Mouse (Mus musculus) CH12.LX (cell line): ENCODE data around the gene Jag2. TPM values are rescaled to one million over a fixed set of nuclear protein-coding genes. Genes with fewer than 3 reads are reported as not detected.
A peak's percentile ranks its signal among the peaks of the same experiment; 100 is the strongest.

Experiments
- DNase-seq: peaks from one replicate; pipeline ENCODE4 v3.0.0-alpha.2; 2013; ENCODE audit errors: extremely low read depth
- H3K27ac ChIP-seq: 2 replicates; pipeline ENCODE4 v1.5.1; 2012; ENCODE audit warnings: low read depth, mild to moderate bottlenecking, control low read depth, moderate library complexity; ENCODE audit not compliant: insufficient read depth
- H3K27me3 ChIP-seq: replicated peaks from 2 replicates; pipeline ENCODE3; 2012; ENCODE audit warnings: inconsistent platforms
- H3K36me3 ChIP-seq, 2 experiments: replicated peaks in 1 of 2; 2 replicates each; pipeline versions ENCODE3 to v1.6.1; 2012; ENCODE audit warnings: inconsistent platforms in 1 of 2, low read length in 1 of 2, mild to moderate bottlenecking in 1 of 2, mixed read lengths in 1 of 2, moderate library complexity in 1 of 2; ENCODE audit not compliant: control insufficient read depth in 1 of 2, insufficient read depth in 1 of 2
- H3K4me1 ChIP-seq, 2 experiments: 2 replicates each; pipeline ENCODE4 v1.6.1; 2012; ENCODE audit warnings: inconsistent platforms in 1 of 2, moderate library complexity in 1 of 2; ENCODE audit not compliant: insufficient read depth in 2 of 2, control insufficient read depth in 1 of 2
- H3K4me2 ChIP-seq: 2 replicates; pipeline ENCODE4 v1.6.1; 2012; ENCODE audit warnings: low read depth, mild to moderate bottlenecking, control low read depth; ENCODE audit not compliant: poor library complexity, insufficient read depth, severe bottlenecking
- H3K4me3 ChIP-seq, 3 experiments: fragments of 150-350 bp in 1 of 3; sonication (generic) in 1 of 3; replicated peaks in 1 of 3; 2 replicates each; pipeline versions ENCODE3 to v1.5.1; 2011 to 2012; ENCODE audit warnings: low read depth in 2 of 3, low read length in 2 of 3, mild to moderate bottlenecking in 2 of 3, moderate library complexity in 2 of 3, control low read depth in 1 of 3, improper control_type of control experiment in 1 of 3, inconsistent platforms in 1 of 3, mixed read lengths in 1 of 3; ENCODE audit not compliant: poor library complexity in 1 of 3
- H3K79me2 ChIP-seq: replicated peaks from 2 replicates; pipeline ENCODE4 v1.6.1; 2012; ENCODE audit warnings: mild to moderate bottlenecking, moderate library complexity; ENCODE audit not compliant: control insufficient read depth, poor library complexity, insufficient read depth, severe bottlenecking; ENCODE audit errors: extremely low read depth
- H3K9ac ChIP-seq: 2 replicates; pipeline ENCODE4 v1.6.1; 2012; ENCODE audit warnings: low read depth, mild to moderate bottlenecking, control low read depth, moderate library complexity; ENCODE audit not compliant: insufficient read depth
- H3K9me3 ChIP-seq: replicated peaks from 2 replicates; pipeline ENCODE3; 2012; ENCODE audit warnings: low read length, inconsistent platforms, mixed read lengths
- BHLHE40 ChIP-seq: IDR thresholded peaks from 2 replicates; pipeline ENCODE4 v1.6.1; 2011; ENCODE audit warnings: mild to moderate bottlenecking, low read depth, low read length, improper control_type of control experiment
- CHD2 ChIP-seq: IDR thresholded peaks from 2 replicates; pipeline ENCODE4 v1.6.1; 2011; ENCODE audit warnings: low read length, improper control_type of control experiment
- CTCF ChIP-seq, 2 experiments: IDR thresholded peaks in 1 of 2; conservative IDR thresholded peaks in 1 of 2; 2 replicates each; pipeline ENCODE4 v1.5.1; 2011 to 2012; ENCODE audit warnings: low read depth in 2 of 2, low read length in 2 of 2, improper control_type of control experiment in 1 of 2, inconsistent platforms in 1 of 2, mild to moderate bottlenecking in 1 of 2, moderate library complexity in 1 of 2
- IRF4 ChIP-seq: IDR thresholded peaks from 2 replicates; pipeline ENCODE4 v1.6.1; 2014; ENCODE audit warnings: low read depth, mild to moderate bottlenecking, inconsistent platforms, low read length, improper control_type of control experiment
- JUN ChIP-seq: IDR thresholded peaks from 2 replicates; pipeline ENCODE4 v1.6.1; 2011; ENCODE audit warnings: low read depth, mild to moderate bottlenecking, low read length, improper control_type of control experiment, moderate library complexity; ENCODE audit not compliant: insufficient read depth
- MAFK ChIP-seq: IDR thresholded peaks from 2 replicates; pipeline ENCODE4 v1.6.1; 2011; ENCODE audit warnings: low read length, improper control_type of control experiment; ENCODE audit not compliant: insufficient replicate concordance
- MAX ChIP-seq: IDR thresholded peaks from 2 replicates; pipeline ENCODE4 v1.6.1; 2011; ENCODE audit warnings: low read length, improper control_type of control experiment
- MEF2A ChIP-seq: IDR thresholded peaks from 2 replicates; pipeline ENCODE4 v1.6.1; 2014; ENCODE audit warnings: low read depth, mild to moderate bottlenecking, inconsistent platforms, low read length, improper control_type of control experiment, borderline replicate concordance
- MXI1 ChIP-seq: IDR thresholded peaks from 2 replicates; pipeline ENCODE4 v1.6.1; 2011; ENCODE audit warnings: mild to moderate bottlenecking, low read depth, low read length, improper control_type of control experiment
- MYC ChIP-seq: IDR thresholded peaks from 2 replicates; pipeline ENCODE4 v1.6.1; 2011; ENCODE audit warnings: low read depth, mild to moderate bottlenecking, improper control_type of control experiment, low read length
- NELFE ChIP-seq: IDR thresholded peaks from 2 replicates; pipeline ENCODE4 v1.6.1; 2011; ENCODE audit warnings: low read depth, low read length, improper control_type of control experiment
- NRF1 ChIP-seq: IDR thresholded peaks from 2 replicates; pipeline ENCODE4 v1.6.1; 2014; ENCODE audit warnings: low read depth, mild to moderate bottlenecking, inconsistent platforms, low read length, improper control_type of control experiment, moderate library complexity
- PAX5 ChIP-seq: IDR thresholded peaks from 2 replicates; pipeline ENCODE4 v1.6.1; 2012; ENCODE audit warnings: low read length, inconsistent platforms, mixed read lengths
- POLR2AphosphoS2 ChIP-seq: IDR thresholded peaks from 2 replicates; pipeline ENCODE4 v1.6.1; 2011; ENCODE audit warnings: low read depth, low read length, improper control_type of control experiment
- RAD21 ChIP-seq: IDR thresholded peaks from 2 replicates; pipeline ENCODE4 v1.6.1; 2011; ENCODE audit warnings: low read depth, mild to moderate bottlenecking, low read length, improper control_type of control experiment, moderate library complexity
- RCOR1 ChIP-seq: conservative IDR thresholded peaks from 2 replicates; pipeline ENCODE4 v1.6.1; 2012; ENCODE audit warnings: low read depth, mild to moderate bottlenecking, inconsistent platforms, low read length, improper control_type of control experiment
- SMC3 ChIP-seq: IDR thresholded peaks from 2 replicates; pipeline ENCODE4 v1.6.1; 2011; ENCODE audit warnings: low read depth, low read length, improper control_type of control experiment
- TBP ChIP-seq: conservative IDR thresholded peaks from 2 replicates; pipeline ENCODE4 v1.6.1; 2011; ENCODE audit warnings: low read depth, low read length, improper control_type of control experiment
- TCF12 ChIP-seq: IDR thresholded peaks from 2 replicates; pipeline ENCODE4 v1.6.1; 2014; ENCODE audit warnings: low read depth, mild to moderate bottlenecking, inconsistent platforms, low read length, improper control_type of control experiment
- UBTF ChIP-seq: IDR thresholded peaks from 2 replicates; pipeline ENCODE4 v1.6.1; 2012; ENCODE audit warnings: low read depth, mild to moderate bottlenecking, inconsistent platforms, low read length, improper control_type of control experiment, moderate library complexity
- USF1 ChIP-seq: IDR thresholded peaks from 2 replicates; pipeline ENCODE4 v1.6.1; 2014; ENCODE audit warnings: low read depth, mild to moderate bottlenecking, inconsistent platforms, low read length, improper control_type of control experiment
- USF2 ChIP-seq: conservative IDR thresholded peaks from 2 replicates; pipeline ENCODE4 v1.6.1; 2011; ENCODE audit warnings: low read depth, low read length, improper control_type of control experiment
- ZC3H11A ChIP-seq: IDR thresholded peaks from 2 replicates; pipeline ENCODE4 v1.6.1; 2012; ENCODE audit warnings: low read depth, mild to moderate bottlenecking, inconsistent platforms, low read length, improper control_type of control experiment
- ZKSCAN1 ChIP-seq: IDR thresholded peaks from 2 replicates; pipeline ENCODE4 v1.6.1; 2012; ENCODE audit warnings: low read depth, inconsistent platforms, low read length, improper control_type of control experiment, borderline replicate concordance
- dilution Hi-C: fragments of 300-500 bp; cut with MboI; formaldehyde crosslinking; loops from 2 replicates; pipeline ENCODE4 v1.14.3; 2020; ENCODE audit warnings: low sequenced_read_pairs; ENCODE audit not compliant: extremely low pct_unique_long_range_greater_than_20kb, extremely low pct_ligation_motif_present
- in situ Hi-C: fragments of 300-500 bp; cut with MboI; formaldehyde crosslinking; loops from 3 replicates; pipeline ENCODE4 v1.14.3; 2019; ENCODE audit warnings: low sequenced_read_pairs, low pct_ligation_motif_present, low pct_unique_long_range_greater_than_20kb, mixed read lengths
- polyA plus RNA-seq: library from polyadenylated mRNA; unstranded; fragments of >175 nt; gene quantifications from 2 replicates; pipeline ENCODE4 v1.2.1, GENCODE M21; 2012; ENCODE audit warnings: low read depth; ENCODE audit not compliant: insufficient read length
- total RNA-seq, 2 experiments: library from RNA; depleted of rRNA; stranded (reverse); fragments of 300-350 nt in 1 of 2; fragments of >200 nt in 1 of 2; gene quantifications; 2 replicates each; pipeline ENCODE4 v1.2.3; 2012 to 2014

Jag2 gene
- total and polyA plus RNA-seq, 3 experiments = 0.34 to 7.6 (median 0.59) TPM

DNA sequence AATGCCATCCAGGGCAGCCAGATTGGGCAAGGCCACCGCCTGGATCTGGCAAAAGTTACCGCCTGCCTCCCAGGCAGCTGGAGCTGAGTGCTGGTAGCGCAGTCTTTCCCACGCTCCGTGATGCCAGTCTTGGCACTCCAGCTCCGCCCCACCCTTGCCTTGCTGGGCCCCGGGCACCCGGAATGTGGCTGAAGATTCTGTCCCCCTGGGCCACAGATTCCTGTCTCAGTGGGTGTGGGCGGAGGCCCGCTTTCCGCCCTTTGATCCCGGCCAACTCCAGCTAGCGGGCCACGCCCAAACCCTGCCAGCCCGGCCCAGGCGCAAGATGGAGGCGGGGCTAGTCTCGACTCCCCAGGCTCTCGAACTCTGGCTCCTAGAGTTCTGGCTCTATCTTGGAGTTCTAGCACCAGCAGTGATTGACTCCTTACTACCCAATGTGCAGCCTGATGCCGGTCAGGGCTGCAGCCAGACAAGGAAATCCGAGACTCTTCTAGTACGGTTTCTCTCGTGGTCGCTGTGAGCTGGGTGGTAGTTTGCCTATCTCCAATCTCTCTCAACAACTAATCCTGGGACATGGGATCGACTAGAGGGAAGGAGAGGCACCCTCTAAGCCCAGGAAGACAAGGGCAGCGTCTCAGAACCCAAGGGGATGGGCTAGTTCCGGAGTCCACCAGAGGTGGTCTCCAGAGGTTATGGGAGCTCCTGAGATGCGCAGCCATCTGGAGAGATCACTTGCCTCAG lies 53.1 kb downstream of the Jag2 start:
- no peak overlapping the region for H3K4me2 ChIP-seq
- TF ChIP-seq USF2 (no peak), POLR2AphosphoS2 (no peak), SMC3 (no peak), TBP (no peak), NELFE (no peak), UBTF (no peak), ZKSCAN1 (no peak), CTCF (conservative IDR thresholded peaks at IDR 0.05 in 1 of 2, IDR thresholded peaks at IDR 0.05 in 1 of 2; ENCODE audit: low read depth in 2 of 2, low read length in 2 of 2) (no peak), CHD2 (no peak), USF1 (no peak), NRF1 (no peak), MYC (no peak)
- TF ChIP-seq, all 38 proteins: peak for 0
- no peaks in the 10 kb centered on the region for H3K79me2 ChIP-seq
- no peaks in the 10 kb centered on the region for H3K27me3 ChIP-seq
- H3K27ac ChIP-seq = no peak overlapping the region
- dilution Hi-C loops (no loop called here), in situ Hi-C loops (no loop called here)
- H3K36me3 ChIP-seq = peaks cover 0 to 5% of the 10 kb centered on the region in 2 experiments
- no peaks in the 10 kb centered on the region for H3K9me3 ChIP-seq
- peaks cover 20 to 38% of the 10 kb centered on the region in 2 experiments for H3K4me1 ChIP-seq
- H3K4me3 ChIP-seq = no peak overlapping the region
- no peak for DNase-seq
- no peak overlapping the region for H3K9ac ChIP-seq

DNA sequence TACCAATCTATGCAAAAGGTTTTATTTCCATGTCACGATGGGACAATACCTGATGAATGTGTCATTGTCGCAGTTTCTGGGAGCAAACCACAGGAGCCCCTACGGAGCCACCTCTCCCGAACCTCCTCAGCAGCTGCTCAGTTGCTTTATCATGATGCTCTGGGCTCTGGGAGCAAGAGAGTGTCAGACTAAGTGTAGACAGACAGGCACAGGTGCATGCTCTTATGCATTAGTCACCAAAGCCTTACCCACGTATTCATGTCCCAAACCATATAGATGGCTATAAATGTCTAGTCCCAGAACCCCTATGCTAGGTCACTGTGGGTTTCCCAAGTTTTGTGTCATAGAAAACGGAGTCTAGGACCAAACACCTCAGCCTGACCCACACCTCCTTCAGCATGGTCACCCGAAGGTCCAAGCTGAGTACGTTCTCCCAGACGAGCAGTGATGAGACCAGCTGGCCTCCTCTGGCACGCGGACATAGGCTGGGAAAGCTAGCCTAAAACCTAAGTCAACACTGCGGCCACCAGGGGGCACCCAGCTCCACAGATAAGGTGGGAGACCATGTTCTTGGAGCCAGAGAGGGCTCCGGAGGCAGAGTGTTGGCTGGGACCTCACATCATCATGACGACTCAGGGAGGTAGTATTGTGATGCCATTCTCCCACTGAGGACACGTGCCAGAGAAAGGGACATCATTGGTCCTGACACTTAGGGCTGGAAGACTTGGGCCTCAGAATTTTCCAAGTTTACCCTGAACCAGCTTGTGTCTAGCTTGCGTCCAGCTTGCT lies 54.2 kb downstream of the Jag2 start:
- Histone ChIP-seq H3K36me3 (peaks cover 0 to 5% of the 10 kb centered on the region in 2 experiments), H3K4me2 (no peak overlapping the region), H3K4me3 (no peak overlapping the region), H3K79me2 (no peaks in the 10 kb centered on the region), H3K9me3 (no peaks in the 10 kb centered on the region), H3K27me3 (no peaks in the 10 kb centered on the region)
- in situ Hi-C loops = no loop called here
- peak; percentile 77 for DNase-seq
- TF ChIP-seq MAFK (no peak), MAX (no peak), TCF12 (no peak), MYC (peak; percentile 52; the same call in 1 of the 2 replicates), NELFE (peak; percentile 39; the same call in 1 of the 2 replicates), RAD21 (peak; percentile 79), CTCF (conservative IDR thresholded peaks at IDR 0.05 in 1 of 2, IDR thresholded peaks at IDR 0.05 in 1 of 2; ENCODE audit: low read depth in 2 of 2, low read length in 2 of 2) (peak; percentile 60 to 93; a peak in 3 of 4 replicates), NRF1 (0 out of 2 replicates have a peak, but pooled peaks have one; percentile 6), RCOR1 (no peak), USF1 (no peak), BHLHE40 (no peak; the same call in none of the 2 replicates), PAX5 (no peak), MXI1 (no peak), ZC3H11A (peak; percentile 29; the same call in 1 of the 2 replicates), IRF4 (peak; percentile 54; the same call in 1 of the 2 replicates), MEF2A (no peak), SMC3 (peak; percentile 86), JUN (no peak)
- TF ChIP-seq, all 38 proteins: peak for 8
- Histone ChIP-seq H3K4me1 (peaks cover 27 to 49% of the 10 kb centered on the region in 2 experiments), H3K9ac (no peak overlapping the region), H3K27ac (no peak overlapping the region)
- dilution Hi-C loops = no loop called here
